Mouse (Mus musculus) kidney, adult 2 months (tissue): Measurements from ENCODE around the gene Atp2c1.

Experiments
- CTCF ChIP-seq: fragments of 200-500 bp; conservative IDR thresholded peaks from 2 replicates; pipeline ENCODE4 v1.5.1; 2011; ENCODE audit warnings: low read depth, mild to moderate bottlenecking, control low read depth, low read length, moderate library complexity, mixed read lengths; ENCODE audit not compliant: insufficient read depth, insufficient read length
- POLR2A ChIP-seq: fragments of 200-500 bp; IDR thresholded peaks from one replicate; pipeline ENCODE4 v1.6.1; 2011; ENCODE audit warnings: low read depth, low read length, control low read depth

GRCm38 (mm10) chr9:105551407-105551806, 24.3 kb upstream of the Atp2c1 start:
- TF ChIP-seq POLR2A (no peak), CTCF (no peak)
